Mouse (Mus musculus) right cerebral cortex, postnatal 4 days (tissue): ENCODE results near the gene Tsc22d4.
"Not testable (repeated sequence)": the region's sequence is repeated elsewhere in the genome, so short reads cannot be mapped to it uniquely, and the experiment has no call there.

Experiments
- DNase-seq: peaks from one replicate; pipeline ENCODE4 v3.0.0-alpha.2; 2022

Gene Tsc22d4

DNA sequence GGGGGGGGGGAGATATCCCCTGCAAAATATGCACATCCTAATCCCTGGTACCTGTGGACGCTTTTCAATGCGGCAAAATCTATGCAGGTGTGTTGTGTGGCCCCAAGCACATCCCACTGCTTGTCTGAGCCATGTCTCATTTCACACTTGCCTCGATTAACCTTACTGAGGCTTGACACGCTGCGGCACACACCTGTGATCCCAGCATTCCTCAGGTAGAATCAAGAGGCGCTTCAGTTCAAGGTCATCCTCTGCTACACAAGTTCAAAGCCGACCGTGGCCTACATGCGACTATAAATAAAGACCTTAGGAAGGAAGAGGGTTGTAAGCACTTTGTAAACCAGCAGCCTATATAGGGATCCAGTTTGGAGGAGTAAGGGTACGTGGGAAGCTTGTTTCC lies 3.5 kb upstream of the Tsc22d4 start:
- DNase-seq, result no peak

DNA sequence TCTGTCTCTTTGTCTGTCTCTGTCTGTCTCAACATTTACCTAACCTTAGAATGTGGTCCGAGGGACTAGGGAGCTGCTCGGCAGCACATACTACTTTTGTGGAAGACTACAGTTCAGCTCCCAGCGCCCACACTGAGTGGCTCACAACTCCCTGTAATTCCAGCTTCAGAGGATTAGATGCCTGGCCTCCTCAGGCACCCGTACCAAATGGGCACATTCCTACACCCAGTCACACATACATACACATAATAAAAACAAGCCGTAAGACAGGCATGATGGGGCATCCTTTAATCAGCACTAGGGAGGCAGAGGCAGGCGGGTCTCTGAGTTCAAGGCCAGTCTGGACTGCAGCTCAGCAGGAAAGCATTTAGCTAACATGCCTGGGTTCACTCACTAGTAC lies 2.7 kb upstream of the Tsc22d4 start:
- no peak for DNase-seq

- no peak for DNase-seq
Observed at GRCm38 (mm10) chr5:137744197-137744596, 1.3 kb upstream of the Tsc22d4 start.

- DNase-seq, result peak; percentile 54
Observed at GRCm38 (mm10) chr5:137746282-137746850, 836 bp downstream of the Tsc22d4 start.

- peak; percentile 34 for DNase-seq
Observed at GRCm38 (mm10) chr5:137746851-137747325, 1.4 kb downstream of the Tsc22d4 start.

- peak; percentile 48 for DNase-seq
Observed at GRCm38 (mm10) chr5:137747326-137747961, 1.9 kb downstream of the Tsc22d4 start.

GRCm38 (mm10) chr5:137748130-137748770 lies 2.7 kb downstream of the Tsc22d4 start:
- no peak for DNase-seq

DNA sequence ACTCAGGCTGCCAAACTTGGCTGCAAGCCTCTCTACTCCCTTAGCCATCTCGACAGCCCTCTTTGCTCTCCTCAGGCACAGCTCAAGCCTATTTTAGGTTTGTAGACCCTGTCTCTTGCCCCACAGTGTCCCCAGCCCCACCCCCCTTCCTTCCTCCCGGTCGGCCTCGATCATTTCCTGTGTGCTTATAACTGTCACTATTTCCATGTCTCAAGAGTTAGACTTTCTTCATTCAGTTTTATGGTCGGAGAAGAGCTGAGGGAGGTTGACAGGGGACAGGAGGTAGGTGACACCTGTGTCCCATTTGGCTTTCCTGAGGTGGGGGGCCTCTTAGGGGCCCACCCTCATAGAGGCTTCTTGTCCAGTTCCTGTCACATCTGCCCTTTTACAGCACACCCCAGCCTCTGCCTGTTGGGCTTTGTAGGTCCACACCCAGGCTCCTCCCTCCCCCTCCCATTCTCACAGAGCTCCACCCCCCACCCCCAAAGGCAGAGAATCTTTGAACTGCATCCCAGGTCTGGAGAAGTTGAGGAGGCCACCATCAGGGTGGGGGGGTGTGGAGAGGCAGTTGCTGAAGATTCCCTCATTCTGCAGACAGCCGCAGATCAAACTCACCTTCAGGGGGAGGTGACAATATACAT lies 3.8 kb downstream of the Tsc22d4 start:
- DNase-seq, result no peak

DNA sequence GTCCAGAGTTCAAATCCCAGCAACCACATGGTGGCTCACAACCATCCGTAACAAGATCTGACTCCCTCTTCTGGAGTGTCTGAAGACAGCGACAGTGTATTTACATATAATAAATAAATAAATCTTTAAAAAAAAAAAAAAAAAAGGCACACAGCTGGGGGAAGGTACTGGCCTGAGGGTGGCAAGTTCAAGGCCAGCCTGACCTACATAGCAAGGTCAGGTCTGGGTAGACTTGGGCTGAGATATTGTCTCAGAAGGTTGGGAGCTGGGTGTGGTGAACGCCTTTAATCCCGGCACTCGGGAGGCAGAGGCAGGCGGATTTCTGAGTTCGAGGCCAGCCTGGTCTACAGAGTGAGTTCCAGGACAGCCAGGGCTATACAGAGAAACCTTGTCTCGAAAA lies 4.7 kb downstream of the Tsc22d4 start:
- DNase-seq, result not testable (repeated sequence)

DNA sequence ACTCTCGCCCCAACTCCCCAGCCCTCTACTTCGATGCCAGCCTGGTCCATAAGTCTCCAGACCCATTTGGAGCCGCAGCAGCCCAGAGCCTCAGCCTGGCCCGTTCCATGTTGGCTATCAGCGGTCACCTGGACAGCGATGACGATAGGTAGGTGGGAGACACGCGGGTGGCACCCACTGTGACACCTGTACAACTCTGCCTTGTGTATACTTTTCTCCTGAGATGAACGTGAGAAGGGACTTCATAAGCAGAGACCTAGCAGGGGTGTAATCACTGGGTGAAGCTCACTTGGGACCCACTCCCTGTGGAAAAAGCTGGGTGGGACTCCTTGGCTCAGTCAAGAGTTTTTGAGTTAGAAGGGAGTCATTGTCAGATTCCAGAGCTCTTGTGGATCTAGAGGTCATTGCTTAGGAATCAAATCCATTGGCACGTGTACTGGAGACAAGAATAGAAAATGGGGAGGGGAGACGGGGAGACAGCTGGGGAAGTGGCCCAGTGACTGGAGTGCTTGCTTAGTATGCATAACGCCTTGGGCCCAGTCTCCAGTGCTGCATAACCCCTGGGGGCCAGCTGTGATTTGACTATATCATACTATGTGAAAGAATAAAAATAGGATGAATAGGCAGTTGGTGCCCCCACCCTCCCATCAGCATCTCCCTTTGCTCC lies 5.8 kb downstream of the Tsc22d4 start:
- no peak for DNase-seq

GRCm38 (mm10) chr5:137751988-137752387 lies 6.5 kb downstream of the Tsc22d4 start:
- no peak for DNase-seq

DNA sequence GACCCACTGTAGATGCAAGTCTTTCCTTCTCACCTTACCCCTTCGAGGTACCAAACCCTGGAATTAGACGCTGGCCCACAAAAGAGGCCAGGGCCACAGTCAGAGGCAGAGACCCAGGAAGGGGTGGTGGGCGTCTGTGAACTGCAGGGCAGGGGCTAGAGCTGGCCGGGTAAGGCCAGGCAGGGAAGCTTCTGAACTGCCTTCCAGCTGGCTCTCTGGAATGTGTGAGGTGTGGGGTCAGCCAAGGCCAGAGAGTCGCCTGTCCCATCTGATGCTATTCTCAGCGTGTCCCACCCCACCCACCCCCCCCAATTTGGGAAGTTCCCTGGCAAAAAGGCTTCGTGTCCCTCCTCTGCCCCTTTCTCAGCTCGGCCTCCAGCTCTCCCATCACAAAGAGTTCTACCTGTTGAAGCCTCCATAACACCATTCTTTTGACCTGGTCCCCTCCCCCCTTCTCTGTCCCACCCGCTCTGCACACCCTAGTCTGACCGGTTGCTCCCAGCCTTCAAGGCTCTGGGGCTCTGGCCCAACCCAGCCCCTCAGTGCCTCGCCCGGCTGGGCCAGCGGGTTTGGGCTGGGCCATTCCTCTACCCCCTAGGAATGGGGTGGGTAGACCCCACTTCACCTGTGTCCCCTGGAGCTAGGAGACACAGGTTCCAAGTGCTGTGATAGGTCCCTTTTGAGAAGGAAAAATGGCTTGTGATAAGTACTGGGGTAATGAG lies 7.7 kb downstream of the Tsc22d4 start:
- no peak for DNase-seq

- DNase-seq, result no peak
Observed at GRCm38 (mm10) chr5:137755425-137755824, 9.9 kb downstream of the Tsc22d4 start.

GRCm38 (mm10) chr5:137756106-137756505 lies 10.6 kb downstream of the Tsc22d4 start:
- no peak for DNase-seq

DNA sequence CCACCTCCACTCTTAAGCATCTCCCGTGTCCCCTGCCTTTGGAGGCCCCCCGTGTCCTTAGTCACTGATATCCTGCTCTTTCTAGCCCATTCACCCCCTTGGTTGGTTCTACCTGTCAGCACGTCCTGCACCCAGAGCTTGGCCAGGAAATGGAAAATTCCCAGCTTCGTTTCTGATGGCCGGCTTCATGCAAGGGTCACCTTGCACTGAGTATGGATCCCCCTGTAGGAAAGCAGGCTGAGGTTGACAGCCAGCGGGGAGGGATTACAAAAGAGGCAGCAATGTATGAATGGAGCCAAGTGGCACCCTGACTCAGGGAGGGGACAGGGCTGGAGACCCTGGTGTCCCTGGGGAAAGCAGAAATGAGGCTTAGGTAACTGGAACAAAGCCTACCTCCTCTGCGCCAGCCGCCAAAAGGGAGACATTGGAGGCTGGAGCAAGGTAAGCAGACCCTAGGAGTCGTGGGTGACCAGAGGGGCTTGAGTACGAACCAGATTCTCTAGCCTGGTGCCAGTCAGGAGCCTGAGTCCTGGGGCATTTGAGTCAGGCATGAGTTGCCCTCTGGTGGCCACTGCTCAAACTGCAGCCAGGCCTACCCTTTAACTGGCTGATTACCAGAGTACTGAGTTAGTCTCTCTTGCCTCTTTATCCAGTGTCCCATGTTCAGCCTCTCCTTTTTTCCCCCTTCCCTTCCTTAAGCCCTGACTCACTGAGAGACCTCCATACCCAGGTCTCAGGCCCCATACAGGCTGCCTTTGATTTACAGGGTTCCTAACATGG lies 11.5 kb downstream of the Tsc22d4 start:
- DNase-seq, result peak; percentile 90

DNA sequence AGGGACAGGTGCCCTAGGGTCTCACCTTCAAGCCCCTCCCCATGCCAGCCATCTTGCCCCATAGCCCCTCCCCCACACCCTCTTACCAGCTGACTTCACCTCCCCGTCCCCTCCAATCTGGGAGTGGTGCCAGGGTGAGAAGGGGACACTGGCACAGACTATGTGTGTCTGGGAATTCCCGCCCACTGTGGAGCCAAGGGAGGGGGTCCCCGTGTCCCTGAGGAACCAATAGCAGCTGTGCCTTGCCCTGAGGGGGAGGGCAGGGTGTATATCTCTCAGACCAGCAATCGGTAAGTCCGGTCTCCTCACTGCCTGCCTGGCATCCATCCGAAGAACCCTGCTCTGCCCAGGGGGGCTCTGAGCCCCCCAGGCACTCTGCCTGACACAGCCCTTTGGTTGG lies 12.4 kb downstream of the Tsc22d4 start:
- peak; percentile 77 for DNase-seq

GRCm38 (mm10) chr5:137758921-137759534 lies 13.5 kb downstream of the Tsc22d4 start:
- DNase-seq, result no peak

DNA sequence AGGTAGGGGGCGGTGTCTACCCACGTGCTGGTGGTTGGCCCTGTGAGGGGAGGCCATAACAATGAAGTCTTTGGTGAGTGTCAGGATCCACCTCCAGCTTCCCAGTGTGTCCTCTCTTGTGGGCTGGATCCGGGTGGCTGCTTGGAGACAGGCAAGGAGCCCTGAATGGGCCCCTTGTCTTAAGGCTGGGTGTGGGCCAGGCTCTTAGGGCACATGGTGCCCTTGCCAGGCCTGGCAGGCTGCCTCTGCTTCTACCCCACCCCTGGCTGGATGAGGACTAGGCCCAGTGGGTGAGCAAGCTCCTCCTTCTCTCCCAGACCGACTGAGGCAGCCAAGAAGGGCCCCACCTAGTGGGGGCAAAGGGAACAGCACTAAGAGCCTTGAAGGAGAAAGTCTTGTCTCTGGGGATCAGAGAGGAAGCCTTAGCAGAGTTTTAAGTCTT lies 14.5 kb downstream of the Tsc22d4 start:
- DNase-seq, result peak; percentile 84

DNA sequence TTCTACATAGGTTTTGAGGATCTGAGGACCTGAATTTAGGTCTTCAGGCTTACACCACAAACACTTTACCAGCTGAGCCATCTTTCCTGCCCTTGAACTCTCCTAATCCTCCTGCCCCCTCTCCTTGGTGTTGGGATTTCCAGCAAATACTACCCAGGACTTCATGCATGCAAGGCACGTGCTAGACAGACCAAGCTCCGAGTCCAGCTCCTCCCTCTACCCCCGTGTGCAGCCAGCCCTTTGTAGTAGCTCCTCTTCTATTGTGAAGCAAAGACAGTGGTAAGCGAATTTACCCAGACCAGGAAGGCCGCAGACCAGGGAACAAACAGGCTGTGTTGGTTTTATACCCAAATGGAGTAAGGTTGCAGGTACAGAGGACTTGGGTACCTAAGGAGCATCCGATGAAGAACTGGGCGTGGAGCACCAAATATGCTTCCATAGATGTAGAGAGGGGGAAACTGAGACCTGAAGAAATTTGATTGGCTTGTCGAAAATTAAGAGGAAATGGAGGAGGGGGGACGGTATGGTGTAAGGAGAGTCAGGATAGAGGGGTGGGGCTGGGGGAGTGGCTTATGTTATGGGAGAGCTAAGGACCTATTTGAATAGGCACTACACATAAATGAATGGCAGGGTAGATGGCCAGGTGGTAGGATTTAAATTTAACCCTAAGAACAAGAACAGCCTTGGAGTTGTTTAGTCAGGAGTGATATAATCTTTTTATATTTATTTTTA lies 19.2 kb downstream of the Tsc22d4 start:
- DNase-seq, result no peak

DNA sequence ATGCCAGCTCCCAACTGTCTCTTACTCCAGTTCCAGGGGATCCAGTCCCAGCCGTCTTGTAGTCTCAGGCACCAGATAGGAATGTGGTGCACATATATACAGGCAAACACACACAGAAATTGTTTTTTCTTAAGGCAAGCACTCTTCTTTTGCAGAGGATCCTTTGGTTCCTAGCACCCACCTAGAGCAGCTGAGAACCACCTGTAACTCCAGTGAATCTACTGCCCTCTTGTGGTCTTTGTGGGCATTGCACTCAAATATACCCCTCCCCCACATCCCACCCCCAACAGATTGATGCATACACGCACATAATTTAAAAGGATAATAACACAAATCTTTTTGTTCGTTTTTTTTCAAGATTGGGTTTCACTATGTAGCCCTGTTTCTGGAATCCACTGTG lies 20.7 kb downstream of the Tsc22d4 start:
- no peak for DNase-seq
